Mouse (Mus musculus) brown adipose tissue, adult 24 weeks (tissue): ENCODE data around the gene Lag3. TPM values are rescaled to one million over a fixed set of nuclear protein-coding genes. Genes with fewer than 3 reads are reported as not detected.
A peak's percentile ranks its signal among the peaks of the same experiment; 100 is the strongest.

Source experiments
- H3K27ac ChIP-seq: fragments of 200-500 bp; replicated peaks from 2 replicates; pipeline ENCODE4 v1.5.1; 2012; ENCODE audit warnings: low read depth, mild to moderate bottlenecking, low read length
- H3K4me1 ChIP-seq: fragments of 200-500 bp; 2 replicates; pipeline ENCODE4 v1.6.1; 2012; ENCODE audit warnings: low read length, mixed read lengths; ENCODE audit not compliant: control insufficient read depth, insufficient read depth, insufficient read length
- H3K4me3 ChIP-seq: fragments of 200-500 bp; 2 replicates; pipeline ENCODE4 v1.5.1; 2012; ENCODE audit warnings: low read depth, mild to moderate bottlenecking, low read length, moderate library complexity; ENCODE audit not compliant: insufficient read depth
- polyA plus RNA-seq: library from polyadenylated mRNA; stranded (reverse); fragments of >200 nt; gene quantifications from 2 replicates; pipeline ENCODE4 v1.2.4, GENCODE M21; 2012; ENCODE audit not compliant: missing spikeins, insufficient read depth, insufficient read length

Gene Lag3
- 12.2 and 15.1 TPM in 2 replicates for polyA plus RNA-seq

DNA sequence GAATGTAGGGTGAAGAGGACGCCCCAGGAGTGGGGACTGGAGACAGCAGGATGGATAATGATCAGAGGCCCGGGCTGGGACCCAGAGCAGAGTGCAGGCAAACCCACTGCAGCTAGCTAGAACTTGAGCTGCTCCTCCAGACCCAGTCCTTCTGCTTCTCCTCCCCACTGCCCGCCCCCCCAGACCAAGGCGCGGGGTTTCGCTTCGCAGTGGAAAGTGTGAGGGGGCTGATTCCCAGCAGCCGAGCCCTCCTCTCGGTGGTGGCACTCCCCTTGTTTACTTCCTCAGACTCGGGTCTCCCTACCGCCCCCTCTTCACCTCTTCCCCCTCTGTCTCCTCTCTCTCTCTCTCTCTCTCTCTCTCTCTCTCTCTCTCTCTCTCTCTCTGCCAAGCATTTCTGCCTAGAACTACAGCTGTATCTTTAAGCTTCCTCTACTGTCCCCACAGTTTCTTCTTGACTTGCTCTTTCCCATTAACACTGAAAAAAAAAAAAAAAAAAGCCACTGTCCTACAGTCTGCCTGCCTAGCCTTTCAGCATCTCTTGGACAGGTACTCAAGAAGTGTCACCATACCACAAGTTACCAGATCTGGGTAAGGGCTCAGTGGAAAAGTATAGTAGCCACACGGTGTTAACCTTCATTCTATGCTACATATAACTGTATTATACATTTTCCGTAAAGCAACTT is at the start of gene Lag3:
Gene Lag3 (minus strand): TSS at position 173 of the 686 bp plus-strand sequence.
- H3K27ac ChIP-seq = no peak within 1 kb of the TSS
- H3K4me1 ChIP-seq = peaks cover 7% of the 10 kb centered on the region
- no peak within 1 kb of the TSS for H3K4me3 ChIP-seq

DNA sequence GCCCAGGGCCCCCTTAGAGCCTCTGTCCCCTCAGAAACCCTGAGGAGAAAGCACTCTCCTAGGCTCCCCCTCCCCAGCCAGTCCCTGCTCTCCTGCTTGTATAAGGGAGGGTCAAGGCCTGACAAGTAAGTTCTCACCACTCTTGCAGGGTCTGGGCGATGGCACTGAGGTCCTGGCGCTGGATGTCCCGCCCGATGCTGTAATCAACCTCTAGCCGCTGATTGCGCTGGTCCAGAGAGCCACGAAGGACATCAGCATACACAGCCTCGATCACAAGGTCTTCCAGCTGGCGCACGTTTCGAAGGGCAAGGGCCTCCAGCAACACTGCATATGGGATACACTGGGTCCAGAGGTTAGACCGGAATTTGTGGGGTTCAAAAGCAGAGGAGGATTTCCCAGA is 49.5 kb upstream of the Lag3 start:
- no peak overlapping the region for H3K4me3 ChIP-seq
- H3K4me1 ChIP-seq = peaks cover 6% of the 10 kb centered on the region
- H3K27ac ChIP-seq = no peak overlapping the region

DNA sequence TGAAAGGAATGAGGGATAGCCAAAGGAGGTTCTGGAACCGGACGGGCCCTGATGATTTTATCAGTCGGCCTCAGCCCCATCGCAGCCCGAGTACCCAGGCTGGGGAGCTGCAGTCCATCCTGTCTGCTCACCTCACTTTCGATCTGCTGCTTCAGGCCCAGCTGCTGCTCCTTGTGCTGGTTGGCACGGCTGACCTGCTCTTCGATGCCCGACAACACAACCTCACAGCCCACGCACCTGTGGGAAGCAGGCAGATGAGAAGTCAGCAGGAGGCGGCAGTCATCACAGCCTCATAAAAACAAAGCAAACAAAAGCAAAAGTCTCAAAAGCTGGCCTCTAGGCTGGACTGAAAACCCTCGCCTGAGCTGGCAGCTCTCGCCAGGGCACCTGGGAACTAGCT is 48.5 kb upstream of the Lag3 start:
- H3K27ac ChIP-seq = no peak overlapping the region
- peaks cover 5% of the 10 kb centered on the region for H3K4me1 ChIP-seq
- no peak overlapping the region for H3K4me3 ChIP-seq

DNA sequence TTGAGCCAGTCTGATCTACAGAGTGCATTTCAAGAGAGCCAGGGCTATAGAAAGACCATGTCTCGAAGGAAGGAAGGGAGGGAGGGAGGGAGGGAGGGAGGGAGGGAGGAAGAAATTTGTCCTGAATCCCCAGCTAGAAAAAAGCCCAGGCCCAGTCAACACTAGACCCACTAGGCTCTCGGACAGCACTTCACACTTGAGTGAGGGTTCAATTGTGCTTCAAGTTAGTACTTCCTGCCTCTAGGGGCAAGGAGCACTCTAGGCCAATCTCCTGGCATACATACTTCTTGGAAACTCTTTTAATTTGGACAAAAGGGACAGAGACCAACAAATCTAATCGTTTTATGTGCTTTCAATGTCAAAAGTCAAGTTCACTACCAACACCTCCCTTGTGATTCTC is 46.6 kb upstream of the Lag3 start:
- Histone ChIP-seq H3K4me3 (no peak overlapping the region), H3K4me1 (no peaks in the 10 kb centered on the region), H3K27ac (no peak overlapping the region)

DNA sequence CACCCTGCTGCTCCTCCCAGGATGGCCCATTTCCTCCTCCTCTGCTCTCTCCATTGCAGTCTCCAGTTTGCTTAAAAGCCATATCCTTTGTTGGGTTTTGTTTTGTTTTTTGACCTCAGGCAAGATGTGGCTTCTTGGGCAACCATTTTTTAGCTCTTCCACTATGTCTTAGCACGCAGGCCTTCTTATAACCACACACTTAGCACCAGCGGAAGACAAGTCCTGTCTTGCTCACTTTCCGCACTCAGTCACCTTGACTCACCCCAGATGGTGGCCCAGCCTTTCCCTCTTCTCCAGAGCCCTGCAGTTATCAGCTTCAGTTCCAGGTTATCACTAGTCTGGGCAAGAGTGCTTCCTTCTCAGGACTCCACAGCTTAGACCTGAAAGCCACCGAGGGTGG is 43.7 kb upstream of the Lag3 start:
- Histone ChIP-seq H3K27ac (no peak overlapping the region), H3K4me1 (no peaks in the 10 kb centered on the region), H3K4me3 (no peak overlapping the region)

DNA sequence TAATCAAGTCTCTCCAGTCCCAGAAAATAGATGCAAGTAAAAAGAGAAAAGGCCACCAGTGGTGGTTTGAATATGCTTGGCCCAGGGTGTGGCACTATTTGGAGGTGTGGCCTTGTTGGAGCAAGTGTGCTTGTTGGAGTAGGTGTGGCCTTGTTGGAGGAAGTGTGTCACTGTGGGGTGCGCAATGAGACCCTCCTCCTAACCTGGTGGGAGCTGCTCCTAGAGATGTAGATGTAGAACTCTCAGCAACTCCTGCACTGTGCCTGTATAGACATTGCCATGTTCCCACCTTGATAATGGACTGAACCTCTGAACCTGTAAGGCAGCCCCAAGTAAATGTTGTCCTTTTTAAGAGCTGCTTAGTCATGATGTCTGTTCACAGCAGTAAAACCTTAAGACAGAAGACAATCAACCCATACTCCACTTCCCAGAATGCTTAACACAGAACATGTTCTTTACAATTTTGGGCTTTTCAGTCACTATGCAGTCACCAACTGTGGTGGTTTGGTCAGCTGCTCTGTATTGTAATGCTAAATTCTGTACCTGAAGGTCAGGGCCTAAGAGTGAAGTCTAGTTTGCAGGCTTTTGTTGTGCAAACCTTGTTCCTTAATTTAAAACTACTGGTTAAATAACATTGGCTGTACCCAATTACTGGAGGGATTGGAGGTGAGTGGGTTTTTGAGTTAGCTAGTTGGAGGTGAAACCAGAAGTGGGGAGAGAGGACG is 42.6 kb upstream of the Lag3 start:
- H3K4me3 ChIP-seq = no peak overlapping the region
- no peak overlapping the region for H3K27ac ChIP-seq
- H3K4me1 ChIP-seq = no peaks in the 10 kb centered on the region

DNA sequence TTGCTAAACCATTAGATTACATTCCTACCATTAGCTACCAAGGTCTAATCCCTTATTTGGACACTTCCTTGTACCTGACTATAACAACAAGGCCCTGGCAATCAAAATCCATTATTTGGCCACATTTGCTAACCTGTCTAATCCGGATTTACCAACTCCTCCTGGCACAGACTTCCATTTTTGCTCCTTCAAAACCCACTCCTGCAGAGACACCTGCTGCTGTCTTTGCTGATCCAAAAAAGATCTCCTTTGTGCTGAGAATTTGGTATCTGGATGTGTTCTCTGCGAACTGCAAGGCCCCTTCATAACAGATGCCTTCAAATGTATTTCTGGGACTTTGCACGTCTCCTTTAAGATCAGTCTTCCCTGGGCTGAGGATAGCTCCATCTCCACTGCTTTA is 32.0 kb upstream of the Lag3 start:
- Histone ChIP-seq H3K27ac (no peak overlapping the region), H3K4me1 (no peaks in the 10 kb centered on the region), H3K4me3 (no peak overlapping the region)

DNA sequence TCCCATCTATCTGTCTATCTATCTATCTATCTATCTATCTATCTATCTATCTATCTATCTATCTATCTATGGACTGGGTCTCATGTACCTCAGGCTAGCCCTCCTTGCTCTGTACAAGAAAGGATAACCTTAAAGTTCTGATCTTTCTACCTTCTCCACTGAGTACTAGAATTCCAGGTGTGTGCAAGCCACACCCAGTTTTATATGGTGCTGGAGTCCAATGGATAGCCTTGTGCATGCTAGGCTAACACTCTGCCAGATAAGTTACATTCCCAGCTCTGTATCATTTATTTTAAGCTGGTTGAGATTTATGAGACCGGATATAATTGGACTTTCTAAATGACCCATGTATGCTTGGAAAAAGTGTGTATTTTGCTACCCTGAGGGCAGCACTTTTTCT is 30.2 kb upstream of the Lag3 start:
- Histone ChIP-seq H3K4me1 (no peaks in the 10 kb centered on the region), H3K27ac (no peak overlapping the region)

DNA sequence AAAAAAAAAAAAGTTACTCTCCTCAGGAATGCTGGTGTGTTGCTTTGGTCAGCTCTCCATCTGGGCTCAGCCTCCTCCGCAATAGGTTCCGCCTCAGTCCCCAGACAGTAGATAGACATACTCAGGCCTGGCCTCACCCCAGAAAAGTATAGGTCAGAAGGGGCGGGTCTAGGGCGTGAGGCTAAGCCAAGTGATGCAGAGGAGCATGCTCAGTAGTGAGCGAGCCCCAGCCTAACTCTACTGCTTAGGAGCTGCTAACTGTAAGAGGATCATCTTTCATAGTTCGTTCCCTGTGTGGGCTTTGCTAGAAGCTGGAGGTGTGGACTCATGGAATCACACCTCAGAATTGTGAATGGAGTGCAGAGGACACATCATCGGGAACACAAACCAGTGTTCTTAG is 27.0 kb upstream of the Lag3 start:
- Histone ChIP-seq H3K4me1 (0 out of 2 replicates have a peak, but pooled peaks cover 2% of the 10 kb centered on the region), H3K4me3 (no peak overlapping the region), H3K27ac (no peak overlapping the region)

More for the DNA sequence above, 30.2 kb upstream of the Lag3 start:
- H3K4me3 ChIP-seq = no peak overlapping the region

DNA sequence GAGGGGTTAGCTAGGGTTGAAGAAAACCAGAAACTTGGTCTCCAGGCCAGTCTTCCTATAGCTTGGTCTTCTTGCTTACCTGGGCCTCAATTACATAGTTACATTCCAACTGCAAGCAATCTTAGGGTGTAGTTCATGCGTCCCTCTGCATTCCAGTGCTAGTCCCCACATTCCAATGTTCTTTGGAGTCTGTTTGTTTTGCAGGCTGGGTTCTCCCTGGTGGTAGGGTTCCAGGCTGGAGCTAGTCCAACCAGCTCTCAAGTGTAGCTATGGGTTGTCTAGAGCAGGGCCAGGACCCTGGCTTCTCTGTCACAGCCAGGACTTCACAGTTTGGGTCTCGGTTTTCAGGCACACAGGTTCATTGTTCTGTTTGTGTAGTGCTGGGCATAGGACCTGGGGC is 26.0 kb upstream of the Lag3 start:
- H3K27ac ChIP-seq = no peak overlapping the region
- no peak overlapping the region for H3K4me3 ChIP-seq
- H3K4me1 ChIP-seq = peaks cover 5% of the 10 kb centered on the region; the same call in 1 of the 2 replicates

DNA sequence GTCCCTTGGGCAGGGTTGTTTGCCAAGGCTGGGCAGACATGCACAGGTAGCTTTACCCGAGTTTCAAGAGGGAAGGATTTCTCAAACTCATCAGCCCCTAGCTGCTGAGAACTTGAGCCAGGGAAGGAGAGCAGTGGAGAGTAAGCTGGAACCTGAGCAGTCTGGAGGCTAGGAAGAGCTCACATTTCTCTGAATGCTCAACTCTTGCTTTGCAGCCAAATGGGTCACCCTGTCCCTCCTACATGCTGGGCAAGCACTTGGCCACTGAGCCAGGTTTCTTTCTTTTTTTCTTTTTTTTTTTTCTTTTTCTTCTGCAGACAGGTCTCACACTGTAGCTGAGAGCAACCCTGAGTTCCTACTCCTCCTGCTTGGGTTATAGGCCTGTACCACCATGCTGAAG is 25.2 kb upstream of the Lag3 start:
- Histone ChIP-seq H3K4me1 (peaks cover 11% of the 10 kb centered on the region; the same call in 1 of the 2 replicates), H3K4me3 (no peak overlapping the region), H3K27ac (0 out of 2 replicates have a peak overlapping the region, but pooled peaks have one; percentile 4)

DNA sequence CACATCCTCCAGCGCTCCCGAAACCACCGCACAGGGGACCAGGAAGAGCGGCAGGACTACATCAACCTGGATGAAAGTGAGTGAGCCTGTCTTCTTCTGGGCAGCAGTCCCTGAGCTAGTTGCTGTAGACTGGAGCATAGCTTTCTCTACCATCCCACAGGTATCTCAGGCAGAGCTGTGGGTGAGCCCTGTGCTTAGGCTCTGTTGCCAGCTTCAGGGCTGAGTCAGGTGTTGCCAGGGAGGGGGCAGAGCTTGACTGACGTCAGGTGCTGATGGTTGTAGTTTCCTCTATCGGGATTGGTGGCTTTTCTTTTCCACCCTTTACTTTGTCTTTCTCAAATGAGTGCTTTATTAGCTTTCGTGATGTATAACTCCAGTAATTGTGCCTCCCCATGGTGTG is 23.2 kb upstream of the Lag3 start:
- H3K27ac ChIP-seq = no peak overlapping the region
- no peak overlapping the region for H3K4me3 ChIP-seq
- H3K4me1 ChIP-seq = peaks cover 11% of the 10 kb centered on the region; the same call in 1 of the 2 replicates

DNA sequence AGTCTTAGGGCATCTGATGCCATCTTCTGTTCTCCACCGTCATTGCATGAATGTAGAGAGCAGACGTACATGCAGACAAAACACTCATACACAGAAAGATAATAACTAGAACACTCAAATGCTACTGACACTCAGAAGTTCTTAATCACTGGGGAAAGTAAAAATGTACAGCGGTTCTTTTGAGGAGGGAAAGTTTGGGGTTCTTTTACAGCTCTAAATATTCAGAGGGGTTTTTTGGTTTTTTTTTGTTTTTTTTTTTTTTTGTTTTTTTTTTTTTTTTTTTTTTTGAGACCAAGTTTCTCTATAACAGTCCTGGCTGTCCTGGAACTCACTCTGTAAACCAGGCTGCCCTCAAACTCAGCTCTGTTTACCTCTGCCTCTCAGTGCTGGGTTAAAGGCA is 21.6 kb upstream of the Lag3 start:
- Histone ChIP-seq H3K4me1 (peaks cover 11% of the 10 kb centered on the region; the same call in 1 of the 2 replicates), H3K4me3 (no peak overlapping the region)

DNA sequence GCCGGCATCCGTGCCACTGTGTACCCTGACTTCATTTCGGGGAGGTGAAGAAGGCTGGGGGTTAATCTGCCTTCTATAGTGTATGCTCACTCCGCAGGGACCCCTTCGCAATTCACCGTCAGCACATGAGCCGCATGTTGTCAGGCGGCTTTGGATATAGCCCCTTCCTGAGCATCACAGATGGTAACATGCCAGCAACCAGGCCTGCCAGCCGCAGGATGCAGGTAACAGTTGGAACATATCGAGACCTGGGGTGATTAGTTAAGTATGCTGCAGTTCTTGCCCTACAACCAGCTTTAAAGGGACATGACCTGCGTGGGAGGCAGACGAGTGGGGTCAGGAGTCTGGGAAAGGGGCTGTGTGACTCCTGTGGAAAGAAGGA is 20.8 kb upstream of the Lag3 start:
- Histone ChIP-seq H3K4me3 (peak overlapping the region; percentile 82), H3K27ac (peak overlapping the region; percentile 78; the same call in 1 of the 2 replicates), H3K4me1 (peaks cover 11% of the 10 kb centered on the region; the same call in 1 of the 2 replicates)

More for the DNA sequence above, 21.6 kb upstream of the Lag3 start:
- H3K27ac ChIP-seq = no peak overlapping the region

DNA sequence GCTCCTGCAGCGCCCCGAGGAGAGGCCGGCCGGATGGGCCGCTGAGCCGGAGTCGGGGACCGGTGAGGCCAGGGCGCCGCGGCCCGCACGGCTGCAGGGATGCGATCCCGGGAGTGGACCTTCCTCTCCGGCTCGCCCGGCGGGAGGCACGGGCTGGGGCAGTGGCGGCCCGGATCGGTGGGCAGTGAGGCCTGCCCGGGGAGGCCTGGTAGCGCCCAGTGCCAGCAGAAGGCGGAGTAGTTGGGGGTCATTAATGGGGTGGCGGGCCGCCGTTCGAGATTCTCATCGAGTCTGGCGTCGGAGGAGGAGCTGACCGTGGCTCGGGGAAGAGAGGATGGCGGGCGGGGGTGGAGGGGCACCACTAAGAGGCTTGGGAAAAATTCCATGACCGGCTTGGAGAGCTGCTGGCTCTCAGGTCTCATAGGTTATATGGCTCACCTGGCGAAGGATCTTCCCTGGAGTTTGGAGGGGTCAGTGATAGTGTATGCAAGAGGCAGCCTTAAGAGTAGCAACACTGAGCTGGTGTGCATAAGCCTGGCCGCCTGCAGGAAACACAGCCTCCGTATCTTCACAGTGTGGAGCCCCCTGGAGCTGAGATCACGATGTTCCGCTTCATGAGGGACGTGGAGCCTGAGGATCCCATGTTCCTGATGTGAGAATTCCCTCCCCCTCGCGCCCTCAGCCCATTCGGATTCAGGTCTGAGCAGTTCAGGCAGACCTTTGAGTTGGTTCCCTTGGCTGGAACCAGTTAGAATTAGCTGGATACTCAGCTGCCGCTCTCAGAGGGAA is 20.2 kb upstream of the Lag3 start:
- Histone ChIP-seq H3K4me3 (peak overlapping the region; percentile 82), H3K27ac (peak overlapping the region; percentile 78), H3K4me1 (peaks cover 11% of the 10 kb centered on the region; the same call in 1 of the 2 replicates)
